Mouse (Mus musculus): ENCODE measurements around the gene Ric3.

The Ric3 gene

DNA sequence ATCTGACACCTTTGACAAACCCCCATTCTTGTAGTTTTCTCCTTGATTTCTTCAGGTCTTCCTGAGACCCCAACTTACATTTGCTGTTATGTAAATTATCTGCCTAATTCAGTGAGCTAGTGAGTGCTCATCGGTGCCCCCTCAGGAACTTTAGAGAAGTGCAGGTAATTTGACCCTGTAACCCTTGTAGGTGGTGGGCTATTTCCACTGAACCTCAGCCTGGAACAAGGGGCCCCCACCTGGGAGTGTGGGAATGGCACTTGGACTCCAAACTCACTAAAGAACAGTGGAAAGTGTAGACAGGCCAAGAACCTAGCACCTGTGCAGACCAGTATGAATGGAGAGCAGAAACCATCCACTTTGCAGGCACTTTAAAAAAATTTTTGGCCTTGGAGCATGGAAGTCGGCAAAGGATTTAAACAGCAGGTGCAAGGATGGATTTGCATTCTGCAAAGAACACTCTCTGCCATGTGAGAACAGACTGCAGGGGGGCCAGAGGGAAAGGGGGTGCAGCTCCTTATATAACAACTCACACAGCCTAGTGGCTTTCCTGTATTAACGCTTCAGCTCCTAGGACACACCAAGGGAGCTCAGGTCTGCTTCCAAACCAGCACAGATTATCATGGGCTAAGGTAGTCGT is 82.7 kb downstream of the Ric3 start:
- DNase-seq (ENCODE audit: low spot score): peak; percentile 6

DNA sequence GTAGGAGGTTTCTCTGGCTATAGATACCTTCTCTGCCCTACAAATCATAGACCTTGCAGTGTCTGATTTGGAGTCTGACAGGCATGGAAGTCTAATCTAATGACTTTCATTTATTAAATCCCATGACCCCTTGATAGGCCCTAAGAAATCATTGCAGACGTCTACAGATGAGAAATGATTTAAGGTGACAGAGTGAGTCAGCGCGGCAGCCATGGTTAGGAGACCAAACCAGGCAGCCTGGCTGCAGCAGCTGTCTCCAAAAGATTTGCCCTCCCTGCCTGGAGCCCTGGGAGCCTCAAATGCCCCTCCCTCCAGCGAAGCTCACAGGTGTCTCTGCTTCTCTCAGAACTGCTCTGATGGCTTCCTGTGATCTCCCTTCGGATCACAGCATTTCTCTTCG is 87.0 kb downstream of the Ric3 start:
- DNase-seq (ENCODE audit: low spot score): no peak

DNA sequence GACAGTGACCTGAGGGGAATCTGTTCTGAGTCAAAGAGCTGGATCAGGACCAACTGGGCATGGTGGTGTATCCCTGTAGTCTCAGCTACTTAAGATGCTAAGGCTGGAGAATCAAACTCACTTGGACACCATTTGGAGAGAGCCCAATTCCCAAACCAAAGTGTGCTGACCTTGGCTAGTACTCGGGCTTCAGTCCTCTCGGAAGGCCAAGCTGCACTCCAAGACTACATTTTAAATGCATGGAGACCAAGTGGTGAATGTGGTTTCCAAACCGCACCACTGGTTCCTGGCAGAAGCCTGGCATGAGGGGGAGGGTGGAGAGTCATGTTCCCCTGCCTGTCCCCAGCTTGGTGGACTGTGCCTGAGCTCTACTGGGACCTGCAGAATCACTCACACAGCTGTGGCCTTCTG is 89.2 kb downstream of the Ric3 start:
- DNase-seq (ENCODE audit: low spot score): peak; percentile 31

DNA sequence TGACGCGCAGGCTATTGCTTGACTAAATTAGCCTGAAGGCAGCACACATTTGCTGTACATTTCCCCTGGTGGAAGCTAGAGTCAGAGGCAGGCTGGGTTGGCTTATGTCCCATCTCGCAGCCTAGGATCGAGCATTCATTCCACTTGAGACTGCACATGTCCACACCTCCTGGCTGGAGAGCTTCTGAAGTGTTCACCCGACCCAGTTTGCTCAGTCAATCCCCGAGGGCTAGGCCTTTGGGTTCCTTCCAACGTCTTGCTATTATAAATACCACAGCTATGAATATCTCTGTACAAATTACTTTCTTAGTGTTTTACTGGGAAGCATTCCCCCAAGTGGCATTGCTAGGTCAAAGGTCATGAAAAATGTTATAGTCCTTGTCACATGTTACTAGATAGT is 89.9 kb downstream of the Ric3 start:
- peak; percentile 84 for DNase-seq (ENCODE audit: low spot score)

DNA sequence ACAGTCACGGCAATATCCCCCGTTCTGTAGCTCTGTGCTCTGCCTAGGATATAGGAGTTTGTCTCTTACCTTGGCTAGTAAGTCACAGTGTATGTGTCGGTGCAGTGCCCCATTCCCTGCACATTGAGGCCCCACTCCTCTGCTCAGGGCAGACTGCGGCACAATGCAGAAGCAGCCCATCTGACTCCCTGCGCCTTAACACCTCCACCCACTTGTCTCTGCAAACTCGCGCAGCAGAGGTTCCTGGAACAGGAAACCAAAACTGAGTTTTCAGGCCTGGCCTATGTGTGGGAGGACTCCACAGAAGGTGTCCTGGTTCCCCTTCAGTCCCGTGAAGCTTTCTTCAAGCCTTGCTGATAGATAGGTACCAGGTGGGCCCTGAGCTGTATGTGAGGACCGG is 91.9 kb downstream of the Ric3 start:
- DNase-seq (ENCODE audit: low spot score): no peak

DNA sequence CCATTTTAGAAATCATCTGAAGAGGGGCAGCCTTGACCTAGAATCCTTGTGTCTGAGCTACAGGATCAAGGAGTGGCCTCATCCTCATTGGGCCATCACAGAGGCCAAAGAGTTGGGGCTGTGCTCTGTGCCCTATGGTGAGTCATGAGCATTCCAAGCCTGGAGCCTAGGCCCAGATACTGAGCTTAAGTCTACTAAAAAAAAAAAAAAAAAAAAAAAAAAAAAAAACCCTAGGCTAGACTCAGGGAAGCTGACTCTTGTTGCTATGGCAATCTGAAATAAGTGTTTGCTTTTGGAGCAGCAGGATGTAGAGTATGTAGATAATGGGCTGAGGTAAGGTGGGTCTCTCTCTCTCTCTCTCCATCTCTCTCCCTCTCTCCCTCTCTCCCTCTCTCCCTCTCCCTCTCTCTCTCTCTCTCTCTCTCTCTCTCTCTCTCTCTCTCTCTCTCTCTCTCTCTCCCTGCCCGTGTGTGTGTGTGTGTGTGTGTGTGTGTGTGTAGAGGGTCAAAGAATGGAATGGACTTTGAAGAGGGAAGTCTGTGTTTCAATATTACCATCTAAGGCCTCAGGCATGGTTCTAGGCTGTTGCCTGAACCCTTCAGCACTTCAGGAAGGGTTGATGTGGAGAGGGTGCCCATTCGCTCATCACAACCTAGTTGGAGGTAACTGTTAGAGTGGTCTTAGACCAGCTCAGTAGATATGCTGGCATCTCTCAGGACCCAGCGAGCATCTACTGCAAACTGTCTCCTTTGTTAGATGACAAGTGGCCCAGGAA is 97.0 kb downstream of the Ric3 start:
- no peak for DNase-seq (ENCODE audit: low spot score)

Measured in adipocyte (in vitro differentiated cells).